ENCODE assay signal across 11 mouse cellular contexts in genomic region chr11:117515718-117516421, GRCm38 (mm10). TPM values are rescaled to one million over a fixed set of nuclear protein-coding genes. Genes with fewer than 3 reads are reported as not detected.
DNase-seq lines count a peak whose midpoint lies in the region; ATAC-seq lines count a peak whose summit lies in the region.
"Had no signal": no experiment of that assay in that cellular context is flagged by ENCODE, and none has a peak within 500 bp of the region (broad histone marks: within the 10 kb centered on the region; RNA-seq: fewer than 3 reads in every experiment).

No protein-coding gene starts in this region.

- H3K27ac ChIP-seq in heart, embryonic 12.5 days (ENCODE audit: poor library complexity, severe bottlenecking), result no peak overlapping the region
- peak overlapping the region; percentile 19; the same call in 1 of the 2 replicates for H3K27ac ChIP-seq in hindbrain, embryonic 12.5 days
- no peak overlapping the region for H3K27ac ChIP-seq in kidney, embryonic 14.5 days (ENCODE audit: low read depth, low read length)

- no peak overlapping the region for H3K9ac ChIP-seq in heart, embryonic 12.5 days
- no peak overlapping the region for H3K9ac ChIP-seq in hindbrain, embryonic 12.5 days
- H3K9ac ChIP-seq in kidney, embryonic 14.5 days (ENCODE audit: low read depth, low read length), result no peak overlapping the region

- peak; percentile 51 to 64 for DNase-seq in heart, adult 18-20 months
- DNase-seq in brain, adult 2 months (ENCODE audit: low read depth, low spot score), result peak; percentile 80
- peak; percentile 70 for DNase-seq in cerebellum, adult 9-10 months
- no peak for DNase-seq in layer of hippocampus, postnatal 10 days (ENCODE audit: low spot score in 2 of 2)
- DNase-seq: liver; lung, postnatal 4 days had no signal

- WGBS in heart, embryonic 12.5 days, result 83% methylated on average over 10 of the region's 10 CpGs
- WGBS in hindbrain, embryonic 12.5 days, result 61% methylated on average over 10 of the region's 10 CpGs
- 82% methylated on average over 10 of the region's 10 CpGs for whole genome bisulfite sequencing in kidney, embryonic 14.5 days

- H3K4me1 ChIP-seq in heart, embryonic 12.5 days (replicated peaks), result no peaks in the 10 kb centered on the region
- H3K4me1 ChIP-seq in hindbrain, embryonic 12.5 days, result peaks cover 4% of the 10 kb centered on the region; the same call in 1 of the 2 replicates
- H3K4me1 ChIP-seq in kidney, embryonic 14.5 days (ENCODE audit: control insufficient read depth, insufficient read depth, low read length), result no peaks in the 10 kb centered on the region

- no peak overlapping the region for H3K4me3 ChIP-seq in heart, embryonic 12.5 days
- H3K4me3 ChIP-seq in hindbrain, embryonic 12.5 days, result no peak overlapping the region
- H3K4me3 ChIP-seq in kidney, embryonic 14.5 days (ENCODE audit: low read length), result no peak overlapping the region

- H3K9me3 ChIP-seq in heart, embryonic 12.5 days (replicated peaks), result 0 out of 2 replicates have a peak, but pooled peaks cover 5% of the 10 kb centered on the region
- H3K9me3 ChIP-seq in hindbrain, embryonic 12.5 days (replicated peaks), result no peaks in the 10 kb centered on the region; the same call in 1 of the 2 replicates
- peaks cover 5% of the 10 kb centered on the region for H3K9me3 ChIP-seq in kidney, embryonic 14.5 days (ENCODE audit: control insufficient read depth, low read length)

- H3K4me2 ChIP-seq in heart, embryonic 12.5 days, result no peak overlapping the region
- H3K4me2 ChIP-seq in hindbrain, embryonic 12.5 days (replicated peaks), result no peak overlapping the region
- H3K4me2 ChIP-seq in kidney, embryonic 14.5 days (replicated peaks; ENCODE audit: low read depth, low read length), result no peak overlapping the region

- H3K27me3 ChIP-seq in heart, embryonic 12.5 days (replicated peaks), result peaks cover 13% of the 10 kb centered on the region; the same call in 1 of the 2 replicates
- no peaks in the 10 kb centered on the region for H3K27me3 ChIP-seq in hindbrain, embryonic 12.5 days
- no peaks in the 10 kb centered on the region for H3K27me3 ChIP-seq in kidney, embryonic 14.5 days (ENCODE audit: control insufficient read depth, insufficient read depth, low read length)

- H3K36me3 ChIP-seq in heart, embryonic 12.5 days, result no peaks in the 10 kb centered on the region
- no peaks in the 10 kb centered on the region for H3K36me3 ChIP-seq in hindbrain, embryonic 12.5 days
- no peaks in the 10 kb centered on the region for H3K36me3 ChIP-seq in kidney, embryonic 14.5 days (ENCODE audit: control insufficient read depth, insufficient read depth, low read length)

- no peak for ATAC-seq in heart, embryonic 12.5 days (ENCODE audit: insufficient number of reproducible peaks, low FRiP score)
- ATAC-seq in hindbrain, embryonic 12.5 days (ENCODE audit: low FRiP score), result no peak
- ATAC-seq in kidney, embryonic 14.5 days (ENCODE audit: low FRiP score, low TSS enrichment), result no peak

RNA-seq across cellular contexts. Expression of gene Gm11733, which starts 31.7 kb away (rescaled TPM):
- total RNA-seq in heart, adult 18-20 months (2021), result not detected
- not detected in 2 replicates for polyA plus RNA-seq in heart, embryonic 12.5 days (2016; fragmentation: Nextera tagmentation; extraction: Ambion mirVana)
- polyA plus RNA-seq in hindbrain, embryonic 12.5 days (2016; fragmentation: Nextera tagmentation; extraction: Ambion mirVana), result not detected in 2 replicates
- total RNA-seq in layer of hippocampus, postnatal 10 days (2021), result not detected
- polyA plus RNA-seq in kidney, embryonic 14.5 days (2014; fragmentation: Nextera tagmentation; extraction: Ambion mirVana), result 0.09 TPM in 1 of 2 replicates, not detected in the other
- total RNA-seq: neutrophil, adult 5-6 weeks had no signal
- polyA plus RNA-seq: small intestine, adult 2 months had no signal

Comparison
In these comparisons a context has a peak if more than half of its experiments do, and no peak if none do; other contexts are left out.
1. DNase-seq: peak in heart, adult 18-20 months (2 of 2), brain, adult 2 months (single experiment) and cerebellum, adult 9-10 months (single experiment); none in layer of hippocampus, postnatal 10 days (0 of 2).